8 mouse cellular contexts compared by ENCODE assay signal in the genomic region with DNA sequence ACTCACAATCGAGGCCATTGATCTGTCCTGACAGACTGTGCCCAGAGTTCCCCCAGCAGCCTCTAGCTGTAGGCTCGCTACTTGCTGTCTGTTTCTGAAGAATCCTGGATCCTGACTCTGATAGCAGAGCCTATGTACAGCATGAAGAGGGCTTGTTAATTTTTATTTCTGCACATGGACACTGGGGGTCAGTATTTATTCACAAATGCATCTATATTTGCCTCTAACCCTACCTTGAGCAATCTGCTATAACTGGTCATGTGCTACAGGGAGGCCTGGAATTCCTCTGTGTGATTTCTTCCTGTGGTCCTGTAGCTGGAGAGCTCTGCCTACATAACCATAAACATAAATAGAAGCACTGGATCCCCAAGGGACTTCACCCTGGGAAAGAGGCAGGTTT. TPM values are rescaled to one million over a fixed set of nuclear protein-coding genes. Genes with fewer than 3 reads are reported as not detected.
DNase-seq lines count a peak whose midpoint lies in the region; ATAC-seq lines count a peak whose summit lies in the region.

No protein-coding gene starts in this region.

- H3K9me3 ChIP-seq in forebrain, embryonic 13.5 days (replicated peaks), result no peaks in the 10 kb centered on the region
- H3K9me3 ChIP-seq in forebrain, embryonic 10.5 days, result no peaks in the 10 kb centered on the region
- H3K9me3 ChIP-seq in midbrain, embryonic 16.5 days (replicated peaks; ENCODE audit: control insufficient read depth, low read length, poor library complexity, severe bottlenecking), result no peaks in the 10 kb centered on the region

- no peaks in the 10 kb centered on the region for H3K27me3 ChIP-seq in forebrain, embryonic 13.5 days
- no peaks in the 10 kb centered on the region for H3K27me3 ChIP-seq in forebrain, embryonic 10.5 days (ENCODE audit: poor library complexity, severe bottlenecking)
- no peaks in the 10 kb centered on the region for H3K27me3 ChIP-seq in midbrain, embryonic 16.5 days (ENCODE audit: control insufficient read depth, insufficient read depth, low read depth, low read length)

- H3K4me3 ChIP-seq in forebrain, embryonic 13.5 days, result no peak overlapping the region
- H3K4me3 ChIP-seq in forebrain, embryonic 10.5 days, result no peak overlapping the region
- no peak overlapping the region for H3K4me3 ChIP-seq in midbrain, embryonic 16.5 days (ENCODE audit: low read depth, low read length)

- H3K9ac ChIP-seq in forebrain, embryonic 13.5 days, result no peak overlapping the region
- no peak overlapping the region for H3K9ac ChIP-seq in midbrain, embryonic 16.5 days (ENCODE audit: low read depth, low read length)

- intact Hi-C loops in left cerebral cortex, postnatal 10 days (cut with DNase I), result loop anchor here (1.0 to 5.0 kb wide), 2 partner anchors 243 to 486 kb away; no protein-coding TSS in a partner anchor

- ATAC-seq in forebrain, embryonic 13.5 days, result peak; percentile 90
- peak; percentile 94 for ATAC-seq in midbrain, embryonic 16.5 days

- no peak overlapping the region for H3K27ac ChIP-seq in forebrain, embryonic 13.5 days
- H3K27ac ChIP-seq in forebrain, embryonic 10.5 days, result no peak overlapping the region
- no peak overlapping the region for H3K27ac ChIP-seq in midbrain, embryonic 16.5 days (ENCODE audit: low read length)

- no peak overlapping the region for H3K4me2 ChIP-seq in forebrain, embryonic 13.5 days
- no peak overlapping the region for H3K4me2 ChIP-seq in midbrain, embryonic 16.5 days (ENCODE audit: low read length)

- H3K4me1 ChIP-seq in forebrain, embryonic 13.5 days, result 0 out of 2 replicates have a peak, but pooled peaks cover 3% of the 10 kb centered on the region
- H3K4me1 ChIP-seq in forebrain, embryonic 10.5 days, result peaks cover 9% of the 10 kb centered on the region
- peaks cover 3% of the 10 kb centered on the region for H3K4me1 ChIP-seq in midbrain, embryonic 16.5 days (ENCODE audit: control insufficient read depth, insufficient read depth, low read length)

- 56% methylated on average over 2 of the region's 2 CpGs for WGBS in forebrain, embryonic 13.5 days
- WGBS in forebrain, embryonic 10.5 days, result 64% methylated on average over 2 of the region's 2 CpGs
- 63% methylated on average over 2 of the region's 2 CpGs for WGBS in midbrain, embryonic 16.5 days

- no peak for DNase-seq in forebrain, embryonic 10.5 days (ENCODE audit: extremely low spot score, low spot score)
- DNase-seq in CD4-positive helper T cell, adult 2 months (ENCODE audit: low read depth, low spot score), result peak; percentile 14
- DNase-seq in embryo, embryonic 11.5 days (ENCODE audit: low read depth, low spot score), result peak; percentile 57
- DNase-seq in induced T-regulatory cell, adult 2 months (ENCODE audit: low read depth), result peak; percentile 36
- DNase-seq in ovary, postnatal 36 days (ENCODE audit: low spot score), result no peak
- no peak for DNase-seq in left cerebral cortex, postnatal 10 days (ENCODE audit: extremely low spot score in 1 of 2, low spot score in 2 of 2)

- H3K36me3 ChIP-seq in forebrain, embryonic 13.5 days (ENCODE audit: poor library complexity, severe bottlenecking), result no peaks in the 10 kb centered on the region
- H3K36me3 ChIP-seq in forebrain, embryonic 10.5 days (replicated peaks), result peaks cover 2% of the 10 kb centered on the region
- no peaks in the 10 kb centered on the region for H3K36me3 ChIP-seq in midbrain, embryonic 16.5 days (ENCODE audit: control insufficient read depth, insufficient read depth, low read length)

RNA-seq across cellular contexts. Expression of a gene that starts 35.4 kb away (rescaled TPM):
- 57.8 and 72.7 TPM in 2 replicates for polyA plus RNA-seq in forebrain, embryonic 13.5 days (2015; fragmentation: Nextera tagmentation; extraction: Ambion mirVana)
- 54.6 and 68.6 TPM in 2 replicates for polyA plus RNA-seq in forebrain, embryonic 10.5 days (2016; fragmentation: Nextera tagmentation; extraction: Ambion mirVana)
- 96.2 and 96.8 TPM in 2 replicates for polyA plus RNA-seq in midbrain, embryonic 16.5 days (2015; fragmentation: Nextera tagmentation; extraction: Ambion mirVana)
- 10 to 100 TPM; 69.5 to 79.9 TPM for total RNA-seq in left cerebral cortex, postnatal 10 days (2021)

Comparison
In these comparisons a context has a peak if more than half of its experiments do, and no peak if none do; other contexts are left out.
1. DNase-seq: peak in CD4-positive helper T cell, adult 2 months (single experiment), embryo, embryonic 11.5 days (single experiment) and induced T-regulatory cell, adult 2 months (single experiment); none in forebrain, embryonic 10.5 days (single experiment), ovary, postnatal 36 days (single experiment) and left cerebral cortex, postnatal 10 days (0 of 2).